In the genomic region with DNA sequence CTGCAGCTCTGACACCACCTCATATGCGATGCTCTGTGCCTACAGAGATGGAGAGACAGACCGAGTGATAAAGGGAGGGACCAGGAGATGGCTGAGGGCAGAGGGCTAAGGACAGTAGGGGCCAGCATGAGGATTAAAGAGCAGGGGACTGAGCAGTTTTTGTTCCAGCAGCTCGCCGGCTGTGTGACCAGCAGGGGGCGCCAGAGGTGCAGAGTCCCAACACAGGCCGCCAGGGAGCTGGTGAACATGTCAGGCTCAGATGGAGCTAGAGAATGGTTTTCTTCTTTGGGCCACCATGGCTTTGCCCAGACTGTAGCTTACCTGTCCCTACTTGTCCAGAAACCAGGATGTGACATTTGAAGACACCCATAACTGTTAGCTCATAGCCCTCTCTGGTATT, we compare ENCODE assay signal across 8 mouse cellular contexts. TPM values are rescaled to one million over a fixed set of nuclear protein-coding genes. Genes with fewer than 3 reads are reported as not detected.
DNase-seq lines count a peak whose midpoint lies in the region; ATAC-seq and TF ChIP-seq lines count a peak whose summit lies in the region.

No protein-coding gene starts in this region.

- no peak for DNase-seq in ES-E14 (ENCODE audit: low read depth, low spot score)
- DNase-seq in adrenal gland, postnatal 25 days: peak; percentile 95
- peak; percentile 89 for DNase-seq in embryonic facial prominence, embryonic 14.5 days (ENCODE audit: low spot score)
- DNase-seq in heart, postnatal 25 days (ENCODE audit: low spot score): peak; percentile 66
- DNase-seq in left cerebral cortex, postnatal 10 days (ENCODE audit: extremely low spot score in 1 of 2, low spot score in 2 of 2): peak; percentile 77 to 91
- peak; percentile 89 for DNase-seq in mesoderm, embryonic 11.5 days (ENCODE audit: low read depth, low spot score)
- DNase-seq in right cerebral cortex, postnatal 14 days: peak; percentile 90
- peak; percentile 94 for DNase-seq in urinary bladder, postnatal 25 days (ENCODE audit: low spot score)

- no peaks in the 10 kb centered on the region for H3K27me3 ChIP-seq in embryonic facial prominence, embryonic 14.5 days (replicated peaks; ENCODE audit: control insufficient read depth, insufficient read depth, low read length)

- no peak overlapping the region for H3K9ac ChIP-seq in ES-E14 (ENCODE audit: insufficient read depth, low read depth, low read length, poor library complexity, severe bottlenecking)
- no peak overlapping the region for H3K9ac ChIP-seq in embryonic facial prominence, embryonic 14.5 days (ENCODE audit: low read depth, low read length)

- H3K9me3 ChIP-seq in ES-E14 (ENCODE audit: control insufficient read depth, insufficient read depth, low read depth, low read length): no peaks in the 10 kb centered on the region
- no peaks in the 10 kb centered on the region for H3K9me3 ChIP-seq in embryonic facial prominence, embryonic 14.5 days (ENCODE audit: control insufficient read depth, low read length)

- H3K4me3 ChIP-seq in ES-E14 (ENCODE audit: insufficient read depth in 1 of 2, low read depth in 1 of 2, low read length in 2 of 2, poor library complexity in 1 of 2, severe bottlenecking in 1 of 2): no peak overlapping the region
- no peak overlapping the region for H3K4me3 ChIP-seq in embryonic facial prominence, embryonic 14.5 days (ENCODE audit: low read depth, low read length)

- no peak overlapping the region for H3K27ac ChIP-seq in ES-E14 (ENCODE audit: insufficient read depth, low read depth, low read length, poor library complexity, severe bottlenecking)
- H3K27ac ChIP-seq in embryonic facial prominence, embryonic 14.5 days (replicated peaks; ENCODE audit: low read depth, low read length): no peak overlapping the region

- no peak overlapping the region for H3K4me2 ChIP-seq in embryonic facial prominence, embryonic 14.5 days (ENCODE audit: low read depth, low read length)

- intact Hi-C loops in heart, postnatal 25 days (cut with DNase I): loop anchor here (1.0 to 5.0 kb wide), 3 partner anchors 25 to 77 kb away; no protein-coding TSS in a partner anchor
- intact Hi-C loops in left cerebral cortex, postnatal 10 days (cut with DNase I): loop anchor here (2.0 to 5.0 kb wide), 2 partner anchors 24 to 82 kb away; a partner anchor contains a TSS

- no peaks in the 10 kb centered on the region for H3K36me3 ChIP-seq in ES-E14 (ENCODE audit: control insufficient read depth, insufficient read depth, low read length, poor library complexity, severe bottlenecking)
- H3K36me3 ChIP-seq in embryonic facial prominence, embryonic 14.5 days (ENCODE audit: control insufficient read depth, insufficient read depth, low read length): no peaks in the 10 kb centered on the region

- peaks cover 4 to 31% of the 10 kb centered on the region in 2 experiments for H3K4me1 ChIP-seq in ES-E14 (ENCODE audit: control insufficient read depth in 2 of 2, insufficient read depth in 2 of 2, low read length in 2 of 2, poor library complexity in 1 of 2)
- no peaks in the 10 kb centered on the region for H3K4me1 ChIP-seq in embryonic facial prominence, embryonic 14.5 days (ENCODE audit: control insufficient read depth, insufficient read depth, low read length)

- 0% methylated on average over 5 of the region's 6 CpGs for WGBS in embryonic facial prominence, embryonic 14.5 days

- no peak for ATAC-seq in embryonic facial prominence, embryonic 14.5 days (ENCODE audit: low read depth)

- in situ Hi-C loops in ES-E14 (cut with MboI; ENCODE audit: low sequenced_read_pairs in 2 of 2, unreplicated experiment in 2 of 2): no loop called here

TF ChIP-seq in ES-E14, 5 proteins besides CTCF, POLR2A, EP300 and RAD21:
- TF ChIP-seq CHD2 (IDR thresholded peaks at IDR 0.05; ENCODE audit: low read depth, low read length): no peak
- peak; percentile 74; the same call in 1 of the 2 replicates for TF ChIP-seq ZC3H11A (IDR thresholded peaks at IDR 0.05; ENCODE audit: borderline replicate concordance, low read depth, low read length)

RNA-seq across cellular contexts. Expression of a gene that starts 5.0 kb away (rescaled TPM):
- 11.4 and 18.8 TPM in 2 replicates for total RNA-seq in ES-E14 (2012; rRNA removed)
- 10.6 and 14.4 TPM in 2 replicates for total RNA-seq in adrenal gland, postnatal 25 days (2021)
- polyA plus RNA-seq in embryonic facial prominence, embryonic 14.5 days (2014; fragmentation: Nextera tagmentation; extraction: Ambion mirVana): 5.4 and 5.8 TPM in 2 replicates
- 10 to 100 TPM in 1 of 2 experiments, 1 to 10 TPM in 1; 9.2 to 10.2 TPM for total RNA-seq in heart, postnatal 25 days (2021)
- total RNA-seq in left cerebral cortex, postnatal 10 days (2021): 10 to 100 TPM; 12.9 to 21.2 TPM

RNA-seq across cellular contexts. Expression of a gene that starts 18.5 kb away (rescaled TPM):
- 3.7 and 6.6 TPM in 2 replicates for total RNA-seq in ES-E14 (2012; rRNA removed)
- total RNA-seq in adrenal gland, postnatal 25 days (2021): 2.2 and 3.3 TPM in 2 replicates
- 2.9 and 3.4 TPM in 2 replicates for polyA plus RNA-seq in embryonic facial prominence, embryonic 14.5 days (2014; fragmentation: Nextera tagmentation; extraction: Ambion mirVana)
- 1 to 10 TPM; 8.1 to 8.6 TPM for total RNA-seq in heart, postnatal 25 days (2021)
- total RNA-seq in left cerebral cortex, postnatal 10 days (2021): 10 to 100 TPM; 27.9 to 33.2 TPM

RNA-seq across cellular contexts. Expression of a gene that starts 29.2 kb away (rescaled TPM):
- total RNA-seq in ES-E14 (2012; rRNA removed): 52.5 and 82.3 TPM in 2 replicates
- 54.6 and 57.5 TPM in 2 replicates for total RNA-seq in adrenal gland, postnatal 25 days (2021)
- polyA plus RNA-seq in embryonic facial prominence, embryonic 14.5 days (2014; fragmentation: Nextera tagmentation; extraction: Ambion mirVana): 87.1 and 91.3 TPM in 2 replicates
- total RNA-seq in heart, postnatal 25 days (2021): 10 to 100 TPM; 46.6 to 47.7 TPM
- total RNA-seq in left cerebral cortex, postnatal 10 days (2021): 10 to 100 TPM; 88.9 to 93.3 TPM

RNA-seq across cellular contexts. Expression of a gene that starts 36.3 kb away (rescaled TPM):
- 0.69 and 1.2 TPM in 2 replicates for total RNA-seq in ES-E14 (2012; rRNA removed)
- not detected in 2 replicates for total RNA-seq in adrenal gland, postnatal 25 days (2021)
- polyA plus RNA-seq in embryonic facial prominence, embryonic 14.5 days (2014; fragmentation: Nextera tagmentation; extraction: Ambion mirVana): 0.07 and 0.19 TPM in 2 replicates
- not detected for total RNA-seq in heart, postnatal 25 days (2021)
- total RNA-seq in left cerebral cortex, postnatal 10 days (2021): under 1 TPM; 0.13 to 0.28 TPM

RNA-seq across cellular contexts. Expression of a gene that starts 39.7 kb away (rescaled TPM):
- total RNA-seq in ES-E14 (2012; rRNA removed): 7.8 and 11.5 TPM in 2 replicates
- total RNA-seq in adrenal gland, postnatal 25 days (2021): 26.9 and 27.4 TPM in 2 replicates
- 13.5 and 14.9 TPM in 2 replicates for polyA plus RNA-seq in embryonic facial prominence, embryonic 14.5 days (2014; fragmentation: Nextera tagmentation; extraction: Ambion mirVana)
- total RNA-seq in heart, postnatal 25 days (2021): 1 to 10 TPM; 5.2 to 6.3 TPM
- total RNA-seq in left cerebral cortex, postnatal 10 days (2021): 100 to 1,000 TPM; 115 to 117 TPM
